Mouse (Mus musculus) kidney, adult 2 months (tissue): ENCODE data around the gene Rnf111.

Experiments used
- CTCF ChIP-seq: fragments of 200-500 bp; conservative IDR thresholded peaks from 2 replicates; pipeline ENCODE4 v1.5.1; 2011; ENCODE audit warnings: low read depth, mild to moderate bottlenecking, control low read depth, low read length, moderate library complexity, mixed read lengths; ENCODE audit not compliant: insufficient read depth, insufficient read length
- POLR2A ChIP-seq: fragments of 200-500 bp; IDR thresholded peaks from one replicate; pipeline ENCODE4 v1.6.1; 2011; ENCODE audit warnings: low read depth, low read length, control low read depth

GRCm38 (mm10) chr9:70384958-70385728 lies 118.4 kb downstream of the Rnf111 start:
- TF ChIP-seq CTCF (no peak), POLR2A (no peak)
